Mouse (Mus musculus): ENCODE data around the gene Frmd4a. TPM values are rescaled to one million over a fixed set of nuclear protein-coding genes. Genes with fewer than 3 reads are reported as not detected.

The Frmd4a gene
- polyA plus RNA-seq (2012; rRNA removed): 9.9 and 11.1 TPM in 2 replicates

- DNase-seq (ENCODE audit: low read depth): no peak
These were observed at the start of gene Frmd4a for GRCm38 (mm10) chr2:4017528-4018288. Frmd4a (plus strand) TSS chr2:4017717.

GRCm38 (mm10) chr2:3988876-3989275, 28.6 kb upstream of the Frmd4a start:
- no peak for DNase-seq (ENCODE audit: low read depth)

- DNase-seq (ENCODE audit: low read depth): no peak
These were observed 27.1 kb upstream of the Frmd4a start for GRCm38 (mm10) chr2:3990431-3990830.

- DNase-seq (ENCODE audit: low read depth): no peak
These were observed 937 bp downstream of the Frmd4a start for GRCm38 (mm10) chr2:4018431-4018876.

- DNase-seq (ENCODE audit: low read depth): no peak
These were observed 1.4 kb downstream of the Frmd4a start for GRCm38 (mm10) chr2:4018909-4019308.

GRCm38 (mm10) chr2:4024927-4025326, 7.4 kb downstream of the Frmd4a start:
- no peak for DNase-seq (ENCODE audit: low read depth)

GRCm38 (mm10) chr2:4029031-4029747, 11.7 kb downstream of the Frmd4a start:
- DNase-seq (ENCODE audit: low read depth): no peak

GRCm38 (mm10) chr2:4036153-4036589, 18.7 kb downstream of the Frmd4a start:
- no peak for DNase-seq (ENCODE audit: low read depth)

GRCm38 (mm10) chr2:4036651-4037117, 19.2 kb downstream of the Frmd4a start:
- DNase-seq (ENCODE audit: low read depth): no peak

- DNase-seq (ENCODE audit: low read depth): no peak
These were observed 24.5 kb downstream of the Frmd4a start for GRCm38 (mm10) chr2:4042009-4042408.

- DNase-seq (ENCODE audit: low read depth): no peak
These were observed 38.0 kb downstream of the Frmd4a start for GRCm38 (mm10) chr2:4055481-4055880.

GRCm38 (mm10) chr2:4060675-4061074, 43.2 kb downstream of the Frmd4a start:
- no peak for DNase-seq (ENCODE audit: low read depth)

- no peak for DNase-seq (ENCODE audit: low read depth)
These were observed 54.3 kb downstream of the Frmd4a start for GRCm38 (mm10) chr2:4071831-4072230.

- no peak for DNase-seq (ENCODE audit: low read depth)
These were observed 66.4 kb downstream of the Frmd4a start for GRCm38 (mm10) chr2:4083877-4084276.

- peak; percentile 87 for DNase-seq (ENCODE audit: low read depth)
These were observed 80.1 kb downstream of the Frmd4a start for GRCm38 (mm10) chr2:4097601-4098000.

GRCm38 (mm10) chr2:4098948-4099776, 81.6 kb downstream of the Frmd4a start:
- no peak for DNase-seq (ENCODE audit: low read depth)

GRCm38 (mm10) chr2:4099777-4100104, 82.2 kb downstream of the Frmd4a start:
- DNase-seq (ENCODE audit: low read depth): no peak

- no peak for DNase-seq (ENCODE audit: low read depth)
These were observed 83.9 kb downstream of the Frmd4a start for GRCm38 (mm10) chr2:4101370-4101769.

- no peak for DNase-seq (ENCODE audit: low read depth)
These were observed 95.9 kb downstream of the Frmd4a start for GRCm38 (mm10) chr2:4113303-4113920.

GRCm38 (mm10) chr2:4119678-4120458, 102.4 kb downstream of the Frmd4a start:
- no peak for DNase-seq (ENCODE audit: low read depth)

GRCm38 (mm10) chr2:4131216-4131615, 113.7 kb downstream of the Frmd4a start:
- DNase-seq (ENCODE audit: low read depth): no peak

Measured in gonadal fat pad, adult 2 months (tissue).